Mouse (Mus musculus) heart, postnatal 14 days (tissue): ENCODE results near the gene Zfp560. TPM values are rescaled to one million over a fixed set of nuclear protein-coding genes. Genes with fewer than 3 reads are reported as not detected.
"Not testable (repeated sequence)": the region's sequence is repeated elsewhere in the genome, so short reads cannot be mapped to it uniquely, and the experiment has no call there.

Experiments used
- DNase-seq, 2 experiments: peaks; one replicate each; pipeline ENCODE4 v3.0.0; 2021 to 2022
- intact Hi-C: fragments of 180-260 bp; cut with DNase I; formaldehyde crosslinking; loops from one replicate; pipeline ENCODE4 v1.15.1; 2025
- long read RNA-seq, 2 experiments: library from polyadenylated mRNA; stranded (forward); transcript quantifications; one replicate each; pipeline ENCODE4 v2.0.0; 2021
- total RNA-seq, 2 experiments: library from RNA; stranded (reverse); gene quantifications; 2 replicates each; pipeline ENCODE4 v1.2.3; 2021

Zfp560 gene
- 10 to 100 TPM; 11.9 TPM for total RNA-seq
- long read RNA-seq, experiment 1, full-length matches to known transcripts, result 5 of 8 reads
- long read RNA-seq, experiment 1, partial matches to known transcripts, result 0 of 8 reads
- long read RNA-seq, experiment 1, other reads (novel, unspliced or antisense), result 3 of 8 reads
- long read RNA-seq, experiment 2, full-length matches to known transcripts, result 7 of 8 reads
- long read RNA-seq, experiment 2, partial matches to known transcripts, result 1 of 8 reads
- long read RNA-seq, experiment 2, other reads (novel, unspliced or antisense), result 0 of 8 reads

- intact Hi-C loops, result loop anchor here (1.0 to 10.0 kb wide), 2 partner anchors 75 to 160 kb away; no protein-coding TSS in a partner anchor
- peak; percentile 91 to 94 for DNase-seq
These were observed at the start of gene Zfp560 for GRCm38 (mm10) chr9:20384532-20385342. Gene Zfp560, minus strand, starts transcription at chr9:20385177.

GRCm38 (mm10) chr9:20430004-20430403 lies 45.0 kb upstream of the Zfp560 start:
- intact Hi-C loops, result no loop called here
- DNase-seq, result no peak

DNA sequence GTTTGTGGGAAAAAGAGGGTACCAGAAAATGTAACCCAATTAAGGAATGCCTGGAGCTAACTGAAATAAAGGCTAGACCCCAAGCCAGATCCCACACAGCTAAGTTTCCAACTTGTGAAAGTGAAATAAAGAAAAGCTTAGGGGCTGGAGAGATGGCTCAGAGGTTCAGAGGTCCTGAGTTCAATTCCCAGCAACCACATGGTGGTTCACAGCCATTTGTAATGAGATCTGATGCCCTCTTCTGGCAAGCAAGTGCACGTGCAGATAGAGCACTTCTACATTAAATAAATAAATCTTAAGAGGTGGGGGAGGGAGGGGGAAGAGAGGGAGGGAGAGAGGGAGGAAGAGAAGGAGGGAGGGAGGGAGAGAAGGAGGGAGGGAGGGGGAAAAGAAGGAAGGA lies 26.5 kb upstream of the Zfp560 start:
- intact Hi-C loops, result no loop called here
- no peak for DNase-seq

GRCm38 (mm10) chr9:20409319-20409718 lies 24.3 kb upstream of the Zfp560 start:
- DNase-seq, result no peak
- intact Hi-C loops, result no loop called here

DNA sequence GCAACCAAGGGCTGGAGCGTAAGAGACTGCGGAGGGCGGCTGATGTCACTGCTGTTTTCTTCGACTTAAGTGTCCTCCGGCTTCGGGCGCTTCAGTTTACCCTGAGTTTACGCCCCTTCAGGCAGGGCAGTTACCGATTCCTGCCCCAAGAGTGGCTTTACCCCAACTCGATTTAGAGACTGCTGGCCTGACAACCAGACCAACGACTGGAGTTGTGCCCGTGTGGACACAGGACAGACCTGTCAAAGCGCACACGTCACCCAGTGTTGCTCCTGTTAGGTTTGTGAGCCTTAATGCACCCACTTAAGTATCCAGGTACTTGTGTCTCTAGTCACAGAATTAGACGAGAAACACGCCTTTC lies 346 bp upstream of the Zfp560 start:
- peak in 1 of 2 experiments; percentile 7 for DNase-seq
- intact Hi-C loops, result loop anchor here (1.0 to 10.0 kb wide), 2 partner anchors 74 to 159 kb away; no protein-coding TSS in a partner anchor

- no peak for DNase-seq
- intact Hi-C loops, result loop anchor here (10.0 kb wide), 1 partner anchor 161 kb away; no protein-coding TSS in a partner anchor
These were observed 1.3 kb downstream of the Zfp560 start for GRCm38 (mm10) chr9:20383659-20384058.

DNA sequence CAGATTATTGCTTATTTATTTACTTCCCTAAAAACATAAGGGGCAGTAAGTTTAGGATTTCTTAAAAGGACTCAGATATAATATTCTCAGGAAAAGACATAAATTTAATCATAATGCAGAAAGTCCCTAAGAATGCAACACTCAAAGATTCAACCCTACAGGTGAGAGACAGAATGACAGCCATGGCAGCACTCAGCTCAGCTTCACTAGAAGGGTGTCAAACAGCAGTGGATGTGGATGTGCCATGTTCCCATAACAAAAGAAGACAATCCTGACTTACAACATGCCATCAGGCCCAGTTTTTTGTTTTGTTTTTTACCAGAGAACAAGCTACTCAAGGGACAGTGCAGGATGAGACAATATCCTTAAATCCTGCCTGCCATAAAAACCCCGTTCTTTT lies 10.3 kb downstream of the Zfp560 start:
- intact Hi-C loops, result no loop called here
- no peak for DNase-seq

GRCm38 (mm10) chr9:20367311-20367710 lies 17.7 kb downstream of the Zfp560 start:
- no peak for DNase-seq
- intact Hi-C loops, result no loop called here

GRCm38 (mm10) chr9:20348501-20348900 lies 36.5 kb downstream of the Zfp560 start:
- no peak for DNase-seq
- intact Hi-C loops, result no loop called here

GRCm38 (mm10) chr9:20335994-20336393 lies 49.0 kb downstream of the Zfp560 start, which contains the start of gene Olfr18:
Gene Olfr18, minus strand, starts transcription at chr9:20336094.
- intact Hi-C loops, result no loop called here
- no peak for DNase-seq

DNA sequence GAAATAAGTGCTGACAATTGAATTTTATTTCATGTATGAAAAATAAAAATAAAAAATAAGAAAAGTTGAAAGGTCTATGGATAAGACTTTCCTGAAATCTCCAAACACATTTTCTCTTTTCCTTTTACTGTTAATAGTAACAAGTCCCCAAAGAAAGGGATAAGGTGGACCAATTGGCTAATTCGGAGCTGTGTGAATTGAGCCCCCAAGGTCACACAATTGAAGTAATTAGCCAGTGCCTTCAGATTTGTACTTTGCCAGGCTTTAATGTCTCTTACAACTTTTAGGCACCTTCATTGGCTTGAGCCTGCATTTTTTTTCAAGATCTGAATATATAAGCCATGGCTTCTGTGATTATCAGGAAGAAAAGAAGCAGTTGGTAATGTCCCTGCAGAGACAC lies 86.7 kb downstream of the Zfp560 start, which contains the start of gene Olfr873:
TSS of gene Olfr873 (plus strand) at position 301 of the 400 bp plus-strand sequence.
- no peak for DNase-seq
- intact Hi-C loops, result no loop called here

GRCm38 (mm10) chr9:20295562-20295961 lies 89.4 kb downstream of the Zfp560 start:
- DNase-seq, intact Hi-C loops: not testable (repeated sequence)

Other genes with a start within 250 kb of the Zfp560 start
- gene Olfr870, start 211.1 kb downstream of the Zfp560 start, total RNA-seq, result not detected
- not detected for gene Olfr871, start 173.0 kb downstream of the Zfp560 start, total RNA-seq
- gene Olfr872, start 148.1 kb downstream of the Zfp560 start, total RNA-seq, result not detected
- gene Olfr39, start 102.8 kb downstream of the Zfp560 start, total RNA-seq, result not detected
- gene Olfr873, start 86.6 kb downstream of the Zfp560 start, total RNA-seq, result not detected
- gene Olfr18, start 49.1 kb downstream of the Zfp560 start, total RNA-seq, result not detected
- gene Zfp26, start 75.0 kb upstream of the Zfp560 start, total RNA-seq, result 10 to 100 TPM; 14.3 to 15.3 TPM
- 10 to 100 TPM; 12.4 to 13.1 TPM for gene Zfp426, start 107.6 kb upstream of the Zfp560 start, total RNA-seq
- gene Zfp266, start 136.2 kb upstream of the Zfp560 start, total RNA-seq, result 10 to 100 TPM; 32.2 to 36.1 TPM
- 1 to 10 TPM; 6.8 to 8.2 TPM for gene Zfp846, start 196.1 kb upstream of the Zfp560 start, total RNA-seq